Comparison of ENCODE assay signal across 17 mouse cellular contexts in genomic region chr1:134638041-134638440, GRCm38 (mm10). TPM values are rescaled to one million over a fixed set of nuclear protein-coding genes. Genes with fewer than 3 reads are reported as not detected.
DNase-seq lines count a peak whose midpoint lies in the region; ATAC-seq lines count a peak whose summit lies in the region.
"Had no signal": no experiment of that assay in that cellular context is flagged by ENCODE, and none has a peak within 500 bp of the region (broad histone marks: within the 10 kb centered on the region; RNA-seq: fewer than 3 reads in every experiment).

No protein-coding gene starts in this region.

- DNase-seq in frontal cortex, postnatal 14 days (ENCODE audit: low spot score in 2 of 2), result no peak
- DNase-seq in left cerebral cortex, adult 18-20 months (ENCODE audit: low spot score in 2 of 2), result peak; percentile 41 to 59
- DNase-seq in left cerebral cortex, adult 11 months (ENCODE audit: low spot score), result no peak
- DNase-seq in right cerebral cortex, adult 2 months (ENCODE audit: low spot score in 2 of 2), result peak; percentile 44 to 58
- no peak for DNase-seq in right cerebral cortex, postnatal 4 days
- DNase-seq in left cerebral cortex, postnatal 36 days (ENCODE audit: low spot score in 2 of 2), result peak; percentile 32 to 40
- no peak for DNase-seq in T-cell, adult 2 months (ENCODE audit: low spot score)
- DNase-seq: liver, postnatal 0 days had no signal

- intact Hi-C loops in left cerebral cortex, postnatal 36 days (cut with DNase I), result loop anchor here (5.0 kb wide), 2 partner anchors 189 to 214 kb away; no protein-coding TSS in a partner anchor

- ATAC-seq in frontal cortex, adult (ENCODE audit: low TSS enrichment), result peak; percentile 74
- ATAC-seq: forebrain, embryonic 13.5 days; inflammation-experienced regulatory T-cells, adult 6 months; liver, embryonic 12.5 days; liver, postnatal 0 days; midbrain, embryonic 16.5 days; Patski had no signal

RNA-seq across cellular contexts. Expression of gene Syt2, which starts 8.4 kb away (rescaled TPM):
- total RNA-seq in left cerebral cortex, adult 18-20 months (2021), result 10 to 100 TPM; 63.0 to 81.5 TPM
- 10 to 100 TPM; 49.4 to 71.5 TPM for total RNA-seq in left cerebral cortex, postnatal 36 days (2021)
- total RNA-seq: megakaryocyte, adult 5-6 weeks; MEL; neutrophil, adult 5-6 weeks had no signal

Comparison
In these comparisons a context has a peak if more than half of its experiments do, and no peak if none do; other contexts are left out.
1. DNase-seq: peak in left cerebral cortex, adult 18-20 months (2 of 2), right cerebral cortex, adult 2 months (2 of 2) and left cerebral cortex, postnatal 36 days (2 of 2); none in frontal cortex, postnatal 14 days (0 of 2), left cerebral cortex, adult 11 months (single experiment), right cerebral cortex, postnatal 4 days (single experiment) and T-cell, adult 2 months (single experiment).